Mouse (Mus musculus) v-Abl transformed pro-B cells (cell line): Measurements from ENCODE around the gene Olfr288.

Source experiments
- in situ Hi-C, 2 experiments: fragments of 400-800 bp; cut with MboI; formaldehyde crosslinking; loops; one replicate each; pipeline ENCODE4 v1.15.1; 2025; ENCODE audit not compliant: unreplicated experiment in 2 of 2

Gene Olfr288

DNA sequence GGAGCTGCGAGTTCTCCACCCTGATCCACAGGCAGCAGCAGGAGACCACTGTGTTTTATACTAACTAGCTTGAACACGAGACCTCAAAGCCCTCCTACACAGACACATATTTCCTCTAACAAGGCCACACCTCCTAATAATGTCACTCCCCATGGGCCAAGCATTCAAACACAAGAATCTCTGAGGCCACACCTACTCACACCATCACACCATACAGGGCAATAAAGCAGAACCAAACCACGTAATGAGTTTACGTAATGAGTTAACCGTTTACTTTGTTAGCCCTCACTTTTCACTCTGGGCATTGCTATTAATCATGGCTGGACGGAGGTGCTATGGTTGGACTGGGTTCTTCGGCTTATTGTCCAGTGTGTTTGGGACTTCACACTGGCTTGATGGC is 55.6 kb downstream of the Olfr288 start:
- in situ Hi-C loops: no loop called here

- in situ Hi-C loops: no loop called here
These were observed 58.5 kb downstream of the Olfr288 start for GRCm38 (mm10) chr15:98136871-98137270.
